Mouse (Mus musculus) lung, postnatal 36 days (tissue): Measurements from ENCODE around the gene Ddx17.

ENCODE experiments used
- DNase-seq: peaks from one replicate; pipeline ENCODE4 v3.0.0; 2022; ENCODE audit warnings: mixed read lengths

The Ddx17 gene

GRCm38 (mm10) chr15:79546410-79547288, at the start of gene Ddx17:
TSS of gene Ddx17 (minus strand) at chr15:79546741.
- peak; percentile 98 for DNase-seq

GRCm38 (mm10) chr15:79581581-79581980, 35.0 kb upstream of the Ddx17 start:
- no peak for DNase-seq

- DNase-seq: no peak
These were observed 31.3 kb upstream of the Ddx17 start for GRCm38 (mm10) chr15:79577671-79578426.

GRCm38 (mm10) chr15:79576947-79577346, 30.4 kb upstream of the Ddx17 start:
- DNase-seq: no peak

GRCm38 (mm10) chr15:79575543-79576222, 29.1 kb upstream of the Ddx17 start:
- no peak for DNase-seq

- DNase-seq: no peak
These were observed 15.9 kb upstream of the Ddx17 start for GRCm38 (mm10) chr15:79562417-79562816.

- DNase-seq: no peak
These were observed 13.1 kb upstream of the Ddx17 start for GRCm38 (mm10) chr15:79559649-79560048.

- no peak for DNase-seq
These were observed 6.0 kb upstream of the Ddx17 start for GRCm38 (mm10) chr15:79552566-79552965.

GRCm38 (mm10) chr15:79548226-79548625, 1.7 kb upstream of the Ddx17 start:
- DNase-seq: no peak

- no peak for DNase-seq
These were observed 814 bp upstream of the Ddx17 start for GRCm38 (mm10) chr15:79547289-79547820.

- DNase-seq: peak; percentile 75
These were observed 581 bp downstream of the Ddx17 start for GRCm38 (mm10) chr15:79545921-79546399.

GRCm38 (mm10) chr15:79545496-79545895, 1.0 kb downstream of the Ddx17 start:
- no peak for DNase-seq

GRCm38 (mm10) chr15:79543968-79544367, 2.6 kb downstream of the Ddx17 start:
- DNase-seq: peak; percentile 32

GRCm38 (mm10) chr15:79533796-79534195, 12.7 kb downstream of the Ddx17 start:
- DNase-seq: no peak

- DNase-seq: no peak
These were observed 16.6 kb downstream of the Ddx17 start for GRCm38 (mm10) chr15:79529935-79530334.

- DNase-seq: peak; percentile 31
These were observed 18.4 kb downstream of the Ddx17 start for GRCm38 (mm10) chr15:79527991-79528639.

- no peak for DNase-seq
These were observed 19.3 kb downstream of the Ddx17 start for GRCm38 (mm10) chr15:79527192-79527591.

- no peak for DNase-seq
These were observed 20.4 kb downstream of the Ddx17 start for GRCm38 (mm10) chr15:79525979-79526768.

GRCm38 (mm10) chr15:79525564-79525963, 21.0 kb downstream of the Ddx17 start:
- DNase-seq: no peak

- no peak for DNase-seq
These were observed 26.9 kb downstream of the Ddx17 start for GRCm38 (mm10) chr15:79519400-79520220.

- DNase-seq: no peak
These were observed 28.0 kb downstream of the Ddx17 start for GRCm38 (mm10) chr15:79518571-79518970.
